Mouse (Mus musculus) effector memory CD4-positive, alpha-beta T cell, adult 5 months (primary cell): Measurements from ENCODE around the gene Tmem132e. TPM values are rescaled to one million over a fixed set of nuclear protein-coding genes. Genes with fewer than 3 reads are reported as not detected.

ENCODE experiments used
- polyA plus RNA-seq: library from polyadenylated mRNA; unstranded; fragments of 100-300 nt; shearing (Covaris generic); gene quantifications from one replicate; pipeline ENCODE4 v1.2.1, GENCODE M21; 2017

Tmem132e gene
- polyA plus RNA-seq: not detected

DNA sequence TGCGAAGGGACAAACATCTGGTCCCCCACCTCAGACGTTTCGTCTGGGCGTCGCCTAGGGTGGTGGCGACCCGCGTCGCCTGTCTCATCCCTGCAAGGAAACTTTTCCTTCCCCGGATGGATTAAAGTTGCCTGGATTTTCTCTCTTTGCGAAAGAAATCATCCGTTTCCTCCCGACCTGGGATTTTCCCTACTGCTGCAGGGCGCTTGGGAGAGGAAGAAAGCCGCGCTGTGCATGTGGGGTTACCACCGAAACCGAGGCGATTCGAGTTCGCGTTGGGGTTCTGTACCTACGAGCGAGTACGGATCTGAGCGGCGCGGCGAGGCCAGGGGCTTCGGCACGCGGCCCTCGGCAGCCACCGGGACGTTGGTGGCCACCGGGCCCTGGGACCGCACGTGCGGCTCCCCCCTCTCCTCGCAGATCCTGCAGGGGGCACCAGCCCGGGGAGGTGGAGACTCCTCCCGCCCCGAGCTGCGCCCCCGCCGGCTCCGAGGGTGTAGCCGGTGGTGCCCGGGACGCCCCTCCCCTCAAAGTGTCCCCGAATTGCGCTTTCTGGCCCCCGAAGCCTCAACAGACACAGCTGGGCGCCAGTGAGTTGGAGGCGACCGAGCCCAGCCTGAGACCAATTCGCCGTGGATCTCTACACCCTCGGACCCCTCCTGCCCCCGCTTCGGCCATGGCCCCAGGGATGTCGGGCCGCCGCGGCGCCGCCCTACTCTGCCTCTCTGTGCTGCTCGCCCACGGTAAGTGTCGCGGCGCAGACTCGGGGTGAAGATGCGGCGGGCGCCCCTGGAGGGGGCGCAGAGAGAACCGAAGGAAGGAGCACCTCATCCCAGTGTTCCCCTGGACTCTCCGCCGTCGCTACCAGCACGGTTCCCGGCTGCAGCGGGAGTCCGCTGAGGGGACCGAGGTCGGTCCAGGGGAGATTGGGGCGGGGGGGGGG is at the start of gene Tmem132e:
Gene Tmem132e, plus strand, starts transcription at position 530 of the 943 bp plus-strand sequence.

Other genes with a start within 250 kb of the Tmem132e start
- 8.4 TPM for gene Ccl1, start 83.2 kb upstream of the Tmem132e start, polyA plus RNA-seq